Mouse (Mus musculus) liver, adult 2 months (tissue): ENCODE measurements around the gene Myo7a.

Experiments
- CTCF ChIP-seq: fragments of 200-500 bp; IDR thresholded peaks from 2 replicates; pipeline ENCODE4 v1.5.1; 2011; ENCODE audit warnings: low read depth, low read length, control low read depth
- POLR2A ChIP-seq: fragments of 200-500 bp; IDR thresholded peaks from 2 replicates; pipeline ENCODE4 v1.6.1; 2011; ENCODE audit warnings: low read length, control low read depth; ENCODE audit not compliant: insufficient read depth; ENCODE audit errors: extremely low read depth

DNA sequence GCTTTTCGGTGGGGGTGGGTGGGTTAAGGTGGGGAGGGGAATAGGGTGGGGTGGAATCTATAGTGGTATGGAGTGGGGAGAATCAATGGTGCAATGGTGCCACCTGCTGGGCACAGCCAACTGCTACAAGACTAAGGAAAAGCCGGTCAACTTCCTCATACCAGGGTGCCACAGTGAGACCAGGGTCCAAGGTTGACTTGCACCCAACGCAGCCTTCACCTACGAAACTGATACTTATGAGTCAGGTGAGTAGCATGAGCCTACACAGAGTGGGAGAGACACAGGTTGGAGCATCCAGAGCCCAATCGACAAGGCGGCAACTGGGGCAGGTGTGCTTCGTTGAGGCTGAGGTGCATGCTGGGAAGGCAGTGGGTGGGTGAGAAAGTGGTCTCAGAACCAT, 1.0 kb upstream of the Myo7a start:
- TF ChIP-seq POLR2A = no peak
- peak; percentile 90 for TF ChIP-seq CTCF
